Mouse (Mus musculus) midbrain, embryonic 14.5 days (tissue): ENCODE data around the gene Ppp1r37. TPM values are rescaled to one million over a fixed set of nuclear protein-coding genes. Genes with fewer than 3 reads are reported as not detected.

Experiments used
- ATAC-seq: fragments of 200-750 bp; cut with Nextera tagmentation; 2 replicates; pipeline ENCODE4 v1.8.0; 2017; ENCODE audit warnings: moderate number of reproducible peaks, moderate library complexity; ENCODE audit not compliant: low FRiP score, low TSS enrichment
- DNase-seq: peaks from one replicate; pipeline ENCODE4 v3.0.0-alpha.2; 2015
- H3K27ac ChIP-seq: fragments of 300-500 bp; sonication (generic); replicated peaks from 2 replicates; pipeline ENCODE4 v1.5.1; 2014; ENCODE audit warnings: mild to moderate bottlenecking, low read depth, low read length, moderate library complexity
- H3K27me3 ChIP-seq: fragments of 300-500 bp; sonication (generic); 2 replicates; pipeline ENCODE4 v1.6.1; 2014; ENCODE audit warnings: low read length, control low read depth, mixed read lengths; ENCODE audit not compliant: control insufficient read depth, insufficient read depth
- H3K36me3 ChIP-seq: fragments of 300-500 bp; sonication (generic); 2 replicates; pipeline ENCODE4 v1.6.1; 2014; ENCODE audit warnings: low read length, control low read depth; ENCODE audit not compliant: control insufficient read depth, insufficient read depth
- H3K4me1 ChIP-seq: fragments of 300-500 bp; sonication (generic); 2 replicates; pipeline ENCODE4 v1.6.1; 2014; ENCODE audit warnings: mild to moderate bottlenecking, antibody characterized with exemption, low read length, control low read depth; ENCODE audit not compliant: control insufficient read depth, insufficient read depth
- H3K4me2 ChIP-seq: fragments of 300-500 bp; sonication (generic); 2 replicates; pipeline ENCODE4 v1.6.1; 2014; ENCODE audit warnings: mild to moderate bottlenecking, low read length, moderate library complexity
- H3K4me3 ChIP-seq: fragments of 300-500 bp; sonication (generic); replicated peaks from 2 replicates; pipeline ENCODE4 v1.5.1; 2014; ENCODE audit warnings: low read depth, low read length
- H3K9ac ChIP-seq: fragments of 300-500 bp; sonication (generic); replicated peaks from 2 replicates; pipeline ENCODE4 v1.6.1; 2014; ENCODE audit warnings: mild to moderate bottlenecking, low read length, moderate library complexity
- H3K9me3 ChIP-seq: fragments of 300-500 bp; sonication (generic); 2 replicates; pipeline ENCODE4 v1.6.1; 2016; ENCODE audit warnings: low read length, control low read depth, mixed read lengths; ENCODE audit not compliant: control insufficient read depth
- WGBS: fragments of 180-500 bp; shearing (Covaris S2); extraction: QIAGEN DNeasy Blood & Tissue Kit; methylation state at CpG from one replicate; pipeline ENCODE4 v1.1.7; 2014; 5-methylcytosine and 5-hydroxymethylcytosine counted together
- polyA plus RNA-seq: library from polyadenylated mRNA; unstranded; fragments of >200 nt; fragmentation: Nextera tagmentation; extraction: Ambion mirVana; gene quantifications from 2 replicates; pipeline ENCODE4 v1.2.1, GENCODE M21; 2014

Gene Ppp1r37
- polyA plus RNA-seq, 1 experiment from 2014 or later = 9.5 TPM

DNA sequence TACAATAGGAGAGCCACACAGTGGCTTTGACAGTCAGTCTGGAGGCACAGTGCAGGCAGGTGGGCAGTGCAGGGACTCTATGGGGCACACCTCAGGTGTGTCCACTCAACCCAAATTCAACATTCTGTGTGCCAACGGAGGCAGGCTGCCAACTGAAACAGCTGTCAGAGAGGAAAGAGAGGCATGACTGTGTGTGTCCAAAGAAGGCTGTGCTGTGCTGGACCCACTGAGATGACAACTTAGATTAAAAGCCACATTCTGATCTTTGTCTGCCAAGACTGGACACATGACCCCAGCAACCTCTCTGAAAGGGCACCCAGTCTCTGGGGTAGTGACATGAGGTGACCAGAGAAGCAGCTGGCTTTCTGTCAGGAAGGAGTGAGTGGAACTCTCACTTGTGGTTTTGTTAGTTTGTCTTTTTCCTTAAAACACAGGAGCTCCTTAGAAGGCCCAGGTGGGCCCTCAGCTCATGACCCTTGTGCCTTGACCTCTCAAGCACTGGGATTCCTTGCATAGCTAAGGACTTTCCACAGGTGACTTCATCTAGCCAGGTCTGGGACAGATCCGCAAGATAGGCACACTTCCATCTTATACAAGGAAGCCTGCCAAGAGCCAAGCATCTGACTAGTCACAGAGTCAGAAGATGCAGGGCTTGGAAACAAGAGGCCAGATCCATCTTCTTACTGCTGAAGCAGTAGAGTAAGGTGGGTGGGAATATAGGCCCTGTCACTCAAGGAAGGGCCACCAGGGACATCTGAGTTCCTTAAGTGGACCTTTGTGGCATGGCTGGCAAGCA lies 21.9 kb downstream of the Ppp1r37 start:
- 98% methylated on average over 2 of the region's 2 CpGs for WGBS
- no peak for DNase-seq

DNA sequence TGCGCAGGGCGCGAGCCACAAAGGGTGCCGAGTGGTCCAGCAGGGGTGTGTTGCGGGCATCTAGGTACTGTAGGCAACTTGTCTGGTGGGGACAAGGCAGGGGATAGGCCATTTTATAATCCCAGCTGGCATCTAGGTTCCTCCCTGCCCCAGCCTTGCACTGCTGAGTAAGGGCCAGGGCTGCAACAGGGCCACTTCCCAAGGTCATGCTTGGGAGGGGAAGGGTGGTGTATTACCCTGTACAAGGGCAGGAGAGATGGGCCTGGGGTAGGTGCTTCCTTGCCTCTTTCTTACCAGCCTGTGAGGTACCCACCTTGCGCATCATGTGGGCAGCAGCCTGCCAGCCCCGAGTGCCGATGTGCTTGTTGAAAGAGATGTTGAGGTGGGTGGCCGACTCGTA lies 28.2 kb downstream of the Ppp1r37 start:
- no peak overlapping the region for H3K27ac ChIP-seq
- no peak for ATAC-seq
- no peaks in the 10 kb centered on the region for H3K4me1 ChIP-seq
- no peak for DNase-seq
- no peak overlapping the region for H3K4me3 ChIP-seq
- H3K4me2 ChIP-seq = no peak overlapping the region
- H3K9ac ChIP-seq = no peak overlapping the region
- H3K9me3 ChIP-seq = no peaks in the 10 kb centered on the region
- peaks cover 57% of the 10 kb centered on the region for H3K36me3 ChIP-seq
- WGBS = 97% methylated on average over 10 of the region's 10 CpGs
- no peaks in the 10 kb centered on the region for H3K27me3 ChIP-seq

More for the DNA sequence above, 21.9 kb downstream of the Ppp1r37 start:
- Histone ChIP-seq H3K36me3 (no peaks in the 10 kb centered on the region), H3K27me3 (no peaks in the 10 kb centered on the region), H3K9ac (no peak overlapping the region), H3K4me2 (no peak overlapping the region), H3K27ac (no peak overlapping the region), H3K4me1 (peaks cover 11% of the 10 kb centered on the region; the same call in 1 of the 2 replicates), H3K4me3 (no peak overlapping the region), H3K9me3 (no peaks in the 10 kb centered on the region)
- ATAC-seq = no peak

DNA sequence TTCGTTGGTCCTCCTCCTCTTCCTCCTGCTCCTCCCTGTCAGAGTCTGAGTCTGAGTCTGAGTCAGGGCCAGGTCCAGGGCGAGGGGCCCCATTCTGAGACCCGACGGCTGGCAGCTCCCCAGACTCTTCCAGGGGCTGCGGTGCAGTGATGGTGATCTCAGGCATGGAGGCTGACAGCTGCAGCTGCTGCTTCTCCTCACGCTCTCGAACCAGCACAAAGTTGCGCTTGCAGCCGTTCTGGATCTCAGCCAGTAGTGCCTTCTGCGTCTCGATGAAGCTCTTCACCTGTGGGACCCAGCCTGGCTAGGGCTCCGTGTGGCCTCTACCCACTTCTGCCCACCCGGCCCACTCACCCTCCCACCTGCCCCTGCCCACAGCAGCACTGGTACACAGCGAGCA lies 30.6 kb downstream of the Ppp1r37 start:
- Histone ChIP-seq H3K4me3 (no peak overlapping the region), H3K27me3 (no peaks in the 10 kb centered on the region), H3K9me3 (no peaks in the 10 kb centered on the region), H3K9ac (no peak overlapping the region), H3K27ac (no peak overlapping the region), H3K4me1 (no peaks in the 10 kb centered on the region), H3K4me2 (no peak overlapping the region), H3K36me3 (peaks cover 64% of the 10 kb centered on the region)
- DNase-seq (no peak), ATAC-seq (no peak; the same call in 1 of the 2 replicates)
- WGBS = 90% methylated on average over 14 of the region's 14 CpGs

DNA sequence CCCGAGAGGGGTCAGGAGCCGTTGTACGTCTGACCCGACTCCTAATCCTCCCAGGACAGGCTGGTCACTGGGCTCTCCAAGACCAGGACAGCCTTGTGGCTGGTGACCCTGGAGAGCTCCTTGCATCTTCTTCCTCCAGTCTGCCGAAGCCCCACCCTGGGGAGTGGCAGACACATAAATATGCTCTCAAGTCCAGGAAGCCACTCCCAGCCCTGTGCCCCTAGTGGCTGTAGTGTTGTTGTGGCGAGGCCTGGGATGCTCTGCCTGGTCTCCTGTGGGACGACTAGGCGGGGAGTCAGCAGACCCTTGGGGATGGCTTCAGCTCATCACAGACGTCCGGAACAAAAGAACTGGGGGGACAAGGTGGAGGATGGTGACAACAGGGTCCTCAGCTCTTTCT lies 31.8 kb downstream of the Ppp1r37 start:
- no peak for ATAC-seq
- Histone ChIP-seq H3K36me3 (peaks cover 64% of the 10 kb centered on the region), H3K9ac (no peak overlapping the region), H3K27ac (no peak overlapping the region), H3K4me2 (no peak overlapping the region), H3K9me3 (no peaks in the 10 kb centered on the region), H3K4me1 (no peaks in the 10 kb centered on the region), H3K4me3 (no peak overlapping the region), H3K27me3 (no peaks in the 10 kb centered on the region)
- 76% methylated on average over 10 of the region's 10 CpGs for WGBS
- DNase-seq = no peak

DNA sequence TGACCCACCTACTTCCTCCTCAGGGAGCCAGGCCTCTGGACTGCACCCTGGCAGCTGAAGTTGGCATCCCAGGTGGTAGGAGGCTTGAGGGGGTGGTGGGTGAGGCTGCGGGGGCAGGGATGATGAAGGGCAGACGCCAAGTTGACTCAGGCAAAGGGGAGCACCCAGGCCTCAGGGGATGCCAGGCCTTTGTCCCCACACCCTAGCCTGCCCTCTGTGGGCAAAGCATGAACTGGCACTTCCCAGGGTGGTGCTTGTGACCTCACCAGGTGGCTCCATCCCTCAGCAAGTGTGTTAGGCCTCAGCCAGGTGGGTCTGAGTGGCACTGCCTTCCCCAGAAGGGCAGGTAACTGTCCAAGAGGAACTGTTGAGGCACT lies 37.8 kb downstream of the Ppp1r37 start:
- Histone ChIP-seq H3K4me2 (no peak overlapping the region), H3K4me1 (peaks cover 14% of the 10 kb centered on the region), H3K36me3 (peaks cover 11% of the 10 kb centered on the region), H3K9me3 (no peaks in the 10 kb centered on the region), H3K27me3 (peaks cover 56% of the 10 kb centered on the region), H3K4me3 (no peak overlapping the region), H3K27ac (no peak overlapping the region), H3K9ac (no peak overlapping the region)
- DNase-seq (no peak), ATAC-seq (no peak)
- 64% methylated on average over 2 of the region's 2 CpGs for WGBS

DNA sequence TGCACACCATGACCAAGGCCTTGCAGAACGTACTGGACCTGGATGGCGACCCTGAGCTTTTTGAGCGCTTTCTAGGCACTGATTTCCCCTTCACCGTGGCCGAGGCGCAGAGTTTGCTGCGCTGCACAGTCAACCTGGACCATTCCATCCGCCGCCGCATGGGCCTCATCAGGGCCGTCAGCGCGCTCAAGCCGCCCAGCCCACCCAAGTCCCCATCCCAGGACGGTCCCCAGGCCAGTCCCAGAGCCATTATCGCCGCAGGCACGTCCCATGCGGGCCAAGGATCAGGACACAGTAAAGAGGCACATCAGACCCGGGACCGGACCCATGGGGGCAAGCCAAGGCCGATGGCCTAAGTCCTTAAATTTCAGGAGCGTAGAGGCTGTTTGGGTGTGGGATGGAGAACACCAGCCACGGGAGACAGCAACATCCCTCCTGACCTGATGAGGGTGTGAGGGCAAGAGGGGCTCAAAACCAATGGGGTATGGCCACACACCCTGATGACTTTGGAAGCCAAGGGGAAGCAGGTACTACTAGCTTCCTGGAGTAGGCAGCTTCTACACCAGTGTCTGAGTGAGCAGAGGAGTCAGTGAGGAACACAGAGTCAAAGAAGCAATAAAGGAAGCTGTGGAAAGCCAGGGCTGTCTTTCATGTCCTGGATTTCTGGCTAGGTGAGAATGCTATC lies 38.3 kb downstream of the Ppp1r37 start:
- WGBS = 12% methylated on average over 24 of the region's 24 CpGs
- peak overlapping the region; percentile 71 for H3K4me2 ChIP-seq
- H3K36me3 ChIP-seq = peaks cover 6% of the 10 kb centered on the region
- H3K4me3 ChIP-seq = peak overlapping the region; percentile 36
- H3K9ac ChIP-seq = peak overlapping the region; percentile 47
- H3K4me1 ChIP-seq = peaks cover 14% of the 10 kb centered on the region
- H3K27me3 ChIP-seq = peaks cover 62% of the 10 kb centered on the region
- DNase-seq (no peak), ATAC-seq (peak; percentile 29)
- no peaks in the 10 kb centered on the region for H3K9me3 ChIP-seq
- no peak overlapping the region for H3K27ac ChIP-seq

DNA sequence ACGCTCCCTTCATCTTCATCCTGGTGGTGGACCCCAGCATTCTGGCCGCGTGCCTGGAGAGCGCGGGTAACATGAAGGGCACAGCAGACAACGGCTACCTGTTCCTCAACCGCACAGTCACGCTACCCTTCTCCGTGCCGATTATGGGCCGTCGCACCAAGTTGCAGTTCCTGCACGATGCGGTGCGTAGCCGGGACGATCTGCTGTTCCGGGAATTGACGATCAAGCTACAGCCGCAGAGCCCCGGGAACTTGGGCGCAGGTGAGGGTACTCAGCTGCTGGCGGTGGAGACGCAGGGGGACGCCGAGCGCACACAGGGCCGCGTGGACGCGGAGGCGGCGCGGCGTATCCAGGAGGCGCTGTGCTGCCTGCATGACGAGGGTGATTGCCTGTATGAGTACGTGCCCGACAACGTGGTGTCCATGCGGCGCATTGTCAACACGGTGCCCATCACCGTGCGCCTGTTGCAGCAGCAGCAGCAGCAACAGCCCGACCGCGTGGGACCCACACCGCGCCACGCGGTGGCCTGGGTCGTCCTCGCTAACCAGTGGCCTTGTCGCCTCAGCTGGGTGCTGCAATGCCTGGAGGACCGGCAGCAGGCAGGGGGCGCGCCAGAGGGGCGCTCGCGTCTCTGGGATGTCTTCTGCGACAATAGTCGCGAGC lies 39.0 kb downstream of the Ppp1r37 start:
- peaks cover 67% of the 10 kb centered on the region for H3K27me3 ChIP-seq
- DNase-seq = peak; percentile 83
- H3K27ac ChIP-seq = no peak overlapping the region
- no peaks in the 10 kb centered on the region for H3K9me3 ChIP-seq
- peak; percentile 62 for ATAC-seq
- H3K9ac ChIP-seq = peak overlapping the region; percentile 47
- peaks cover 14% of the 10 kb centered on the region for H3K4me1 ChIP-seq
- H3K4me2 ChIP-seq = peak overlapping the region; percentile 71
- H3K4me3 ChIP-seq = peak overlapping the region; percentile 36
- H3K36me3 ChIP-seq = no peaks in the 10 kb centered on the region
- WGBS = 1% methylated on average over 64 of the region's 64 CpGs

DNA sequence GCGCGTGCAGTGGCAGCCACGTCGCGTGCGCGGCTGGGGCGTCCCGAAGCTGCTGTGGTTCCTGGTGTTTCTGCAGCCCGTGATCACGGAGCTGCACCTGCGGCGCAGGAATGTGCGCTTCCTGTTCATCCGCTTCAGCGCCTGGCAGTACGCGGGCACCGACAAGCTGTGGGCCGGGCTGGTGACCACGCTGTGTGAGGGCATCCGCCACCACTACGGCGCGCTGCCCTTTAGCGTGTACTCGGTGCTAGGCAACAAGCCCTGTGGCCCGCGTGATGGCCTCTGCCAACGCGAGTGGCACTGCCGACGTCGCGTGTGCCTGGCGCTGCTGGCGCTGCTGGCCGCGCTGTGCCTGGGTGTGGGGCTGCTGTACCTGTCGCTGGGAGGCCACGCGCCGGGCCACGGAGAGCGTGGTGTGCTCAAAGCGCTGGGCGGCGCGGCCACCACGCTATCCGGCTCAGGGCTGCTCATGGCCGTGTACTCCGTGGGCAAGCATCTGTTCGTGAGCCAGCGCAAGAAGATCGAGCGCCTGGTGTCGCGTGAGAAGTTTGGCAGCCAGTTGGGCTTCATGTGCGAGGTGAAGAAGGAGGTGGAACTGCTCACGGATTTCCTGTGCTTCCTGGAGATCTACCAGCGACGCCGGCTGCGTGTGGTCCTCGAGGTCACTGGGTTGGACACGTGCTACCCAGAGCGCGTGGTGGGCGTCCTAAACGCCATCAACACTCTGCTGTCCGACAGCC lies 39.7 kb downstream of the Ppp1r37 start:
- H3K9ac ChIP-seq = peak overlapping the region; percentile 23; the same call in 1 of the 2 replicates
- H3K27ac ChIP-seq = no peak overlapping the region
- H3K27me3 ChIP-seq = peaks cover 74% of the 10 kb centered on the region
- H3K9me3 ChIP-seq = no peaks in the 10 kb centered on the region
- 10% methylated on average over 72 of the region's 72 CpGs for WGBS
- no peaks in the 10 kb centered on the region for H3K36me3 ChIP-seq
- DNase-seq = peak; percentile 57
- H3K4me3 ChIP-seq = peak overlapping the region; percentile 36
- peak overlapping the region; percentile 71 for H3K4me2 ChIP-seq
- peaks cover 14% of the 10 kb centered on the region for H3K4me1 ChIP-seq
- ATAC-seq = no peak
